Mouse (Mus musculus) cerebellum, postnatal 10 days (tissue): Measurements from ENCODE around the gene Pspn.
A peak's percentile ranks its signal among the peaks of the same experiment; 100 is the strongest.

ENCODE experiments used
- DNase-seq, 2 experiments: peaks; one replicate each; pipeline ENCODE4 v3.0.0; 2021; ENCODE audit warnings: mixed read lengths in 2 of 2

Pspn gene

DNA sequence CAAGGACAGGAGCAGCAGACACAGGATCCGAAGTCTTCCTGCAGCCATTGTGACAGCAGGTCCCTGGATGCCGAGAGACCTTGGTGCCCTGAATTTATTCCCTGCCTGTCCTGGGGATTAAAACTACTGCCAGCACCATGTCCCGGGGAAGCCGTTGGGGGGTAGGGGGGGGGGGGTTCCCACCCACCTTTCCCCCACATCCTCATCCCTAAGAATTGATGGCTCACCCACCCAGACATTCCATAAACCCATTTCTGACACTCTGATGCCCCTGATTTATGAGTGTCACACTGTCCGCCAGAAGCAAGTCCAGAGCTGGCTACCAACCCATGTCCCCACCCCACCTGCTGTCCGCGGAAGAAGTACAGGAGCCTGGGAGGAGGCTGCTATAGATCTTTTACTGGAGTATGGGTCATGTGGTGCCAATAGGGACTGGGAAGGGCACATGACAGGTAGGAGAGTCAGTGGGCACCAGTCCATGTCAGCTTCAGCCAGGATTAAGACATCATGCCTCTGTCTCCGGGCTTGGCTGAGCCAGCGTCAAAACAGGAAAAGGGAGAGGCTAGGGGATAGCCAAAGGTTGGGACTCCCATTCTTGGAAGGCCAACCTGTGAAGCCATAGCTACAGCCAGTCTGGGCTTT, at the start of gene Pspn:
Gene Pspn, minus strand, starts transcription at position 51 of the 642 bp plus-strand sequence.
- no peak for DNase-seq

DNA sequence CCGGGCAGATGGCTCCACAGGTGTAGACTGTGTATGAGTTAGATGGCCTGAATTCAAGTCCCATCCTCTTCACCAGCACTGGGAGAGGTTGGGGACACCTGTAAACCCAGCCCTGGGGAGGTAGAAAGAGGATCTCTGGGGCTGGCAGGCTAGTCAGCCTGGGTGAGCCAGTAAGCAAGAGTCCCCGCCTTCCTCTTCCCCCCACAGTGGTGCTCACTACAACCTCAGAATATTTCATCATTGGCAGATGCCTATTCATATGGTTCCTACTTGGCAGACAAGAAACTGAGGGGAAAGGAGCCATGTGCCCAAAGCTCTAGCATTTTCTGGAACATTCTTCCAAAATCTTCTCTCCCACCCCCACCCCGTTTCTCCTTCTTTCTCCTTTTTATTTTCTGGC, 49.0 kb upstream of the Pspn start:
- no peak for DNase-seq

DNA sequence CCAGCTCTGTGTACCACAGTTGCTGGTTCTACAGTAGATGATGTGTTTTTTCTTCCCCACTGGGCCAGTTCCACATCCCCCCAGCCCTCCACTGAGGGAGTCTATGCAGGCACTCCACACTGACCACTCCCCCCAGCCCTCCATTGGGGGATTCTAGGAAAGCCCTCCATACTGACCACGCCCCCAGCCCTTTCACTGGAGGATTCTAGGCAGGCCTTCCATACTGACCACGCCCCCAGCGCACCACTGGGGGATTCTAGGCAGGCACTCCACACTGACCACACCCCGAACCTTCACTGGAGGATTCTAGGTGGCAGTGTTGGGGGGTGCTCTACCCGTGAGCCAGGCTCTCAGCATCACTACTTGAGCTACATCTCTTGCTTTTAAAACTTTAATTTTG, 47.6 kb upstream of the Pspn start:
- peak in 1 of 2 experiments; percentile 47 for DNase-seq

DNA sequence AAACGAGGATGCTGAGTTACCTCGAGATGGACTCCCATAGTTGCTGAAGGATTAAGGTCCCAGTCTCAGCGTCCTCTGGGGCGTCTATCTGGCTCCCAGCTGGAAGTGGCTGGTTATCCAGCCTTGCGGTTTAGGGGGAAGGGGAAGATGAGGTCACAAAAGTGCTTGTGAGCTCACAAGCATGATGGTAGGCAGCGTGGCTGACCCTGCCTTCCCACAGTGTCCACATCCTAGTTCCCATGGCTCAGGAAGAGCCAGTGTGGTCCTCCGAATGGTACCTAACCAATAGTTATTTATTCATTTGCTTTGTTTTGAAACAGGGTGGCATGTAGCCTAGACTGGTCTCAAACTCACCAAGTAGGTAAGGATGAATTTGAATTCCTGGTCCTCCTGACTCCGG, 41.7 kb upstream of the Pspn start, which contains the start of gene Slc25a41:
Gene Slc25a41, minus strand, starts transcription at position 101 of the 400 bp plus-strand sequence.
- no peak for DNase-seq

DNA sequence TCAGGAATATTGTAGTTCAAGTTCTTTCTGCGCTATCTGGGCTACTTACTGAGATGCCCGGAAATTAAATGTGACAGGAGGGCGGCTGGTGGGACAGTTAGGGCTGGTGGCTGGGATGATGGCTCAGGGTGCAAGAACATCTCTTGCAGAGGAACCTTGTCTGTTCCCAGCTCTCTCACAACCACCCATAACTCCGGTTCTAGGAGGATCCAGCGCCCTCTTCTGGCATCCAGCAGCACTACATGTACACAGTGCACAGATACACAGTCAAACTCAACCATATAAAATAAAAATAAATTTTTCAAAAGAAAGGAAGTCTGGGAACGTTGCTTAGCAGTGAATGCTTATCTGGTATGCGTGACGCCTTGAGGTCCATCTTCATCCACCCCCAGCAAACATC, 39.2 kb upstream of the Pspn start:
- DNase-seq, result no peak

DNA sequence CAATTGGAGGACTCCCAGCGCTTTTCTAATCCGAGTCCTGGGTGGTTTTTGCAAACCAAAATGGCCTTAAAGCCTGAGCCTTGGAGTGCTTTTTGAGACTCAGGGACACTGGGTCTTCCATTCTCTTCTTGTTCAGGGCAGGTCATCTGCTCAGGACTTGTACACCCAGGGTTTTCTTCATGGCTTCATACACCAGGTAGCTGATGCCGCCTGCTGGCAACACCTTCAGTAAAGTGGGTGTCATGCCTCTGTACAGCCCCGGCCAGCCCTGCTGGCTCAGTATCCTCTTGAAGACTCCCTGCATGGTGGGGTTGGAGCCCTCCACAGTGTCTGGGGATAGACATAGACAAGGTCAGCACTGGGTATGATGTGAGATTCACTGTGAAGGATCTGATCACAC, 33.0 kb upstream of the Pspn start:
- no peak for DNase-seq

DNA sequence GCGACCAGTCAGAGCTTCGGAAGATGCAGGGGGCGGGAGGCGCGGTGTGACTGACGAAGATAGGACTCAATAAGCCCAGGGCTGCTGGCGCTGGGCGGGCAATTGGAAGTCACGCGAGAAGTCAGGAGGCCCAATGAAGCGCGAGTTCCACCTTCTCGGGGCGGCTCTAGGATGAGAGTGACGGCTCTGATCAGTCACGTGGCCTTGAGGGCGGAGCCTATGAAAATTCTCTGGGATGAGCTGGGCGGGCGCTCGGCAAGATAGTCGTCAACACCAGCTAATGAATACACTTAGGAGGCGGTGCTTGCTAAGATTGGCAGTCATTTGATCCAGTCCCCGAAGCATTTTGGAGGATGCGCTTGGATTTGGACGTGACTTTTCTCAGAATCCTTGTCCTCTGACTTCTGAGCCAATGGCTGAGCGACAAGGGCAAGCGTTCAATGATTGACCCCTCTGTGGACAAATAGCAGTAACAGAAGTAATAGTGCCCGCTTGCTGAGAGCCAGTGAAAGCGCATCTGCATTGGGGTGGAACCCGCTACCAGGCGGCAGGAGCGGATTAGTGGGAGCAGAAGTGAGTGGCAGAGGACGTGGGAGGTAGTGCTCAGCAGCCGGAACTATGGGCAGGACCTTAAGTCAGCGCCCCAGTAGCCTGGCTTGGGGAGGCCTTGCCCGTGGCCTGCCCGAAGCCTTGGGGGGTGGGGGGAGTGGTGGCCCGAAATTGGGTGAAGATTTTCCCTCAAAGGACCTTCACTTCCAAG, 32.0 kb upstream of the Pspn start:
- DNase-seq, result peak; percentile 99 to 100

DNA sequence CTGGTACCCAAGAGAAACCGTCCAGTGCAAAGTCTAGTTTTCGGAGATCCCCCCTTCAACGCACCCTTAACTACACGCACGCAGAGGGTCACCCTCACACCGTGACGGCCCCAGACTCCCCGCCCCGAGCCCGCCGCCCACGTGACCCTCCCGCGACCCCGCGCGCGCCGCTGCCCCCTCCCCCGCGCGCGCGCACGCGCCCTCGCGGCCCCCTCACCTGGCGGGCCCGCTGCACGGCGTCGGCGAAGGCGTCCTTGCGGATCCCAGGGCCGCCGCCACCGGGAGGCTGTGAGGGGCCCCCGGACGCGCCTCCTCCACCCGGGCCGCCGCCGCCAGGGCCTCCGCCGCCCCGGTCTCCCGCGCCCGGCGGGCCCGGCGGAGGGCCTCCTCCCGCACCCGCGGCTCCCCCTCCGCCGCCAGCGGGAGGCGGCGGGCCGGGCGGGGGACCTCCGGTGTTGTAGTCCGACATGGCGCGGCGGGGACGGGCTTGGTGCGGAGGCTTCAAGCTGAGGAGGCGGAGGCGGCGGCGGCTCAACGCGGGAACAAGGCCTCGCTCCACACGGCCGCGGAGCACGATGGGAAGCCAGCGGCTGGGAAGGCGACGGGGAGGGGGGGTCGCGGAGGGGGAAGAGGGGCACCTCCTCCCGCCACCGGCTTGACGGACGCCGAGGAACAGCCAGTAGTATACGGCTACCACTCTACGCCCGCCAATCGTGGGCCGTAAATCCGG, 31.3 kb upstream of the Pspn start, which contains the start of gene Khsrp:
Gene Khsrp, minus strand, starts transcription at position 592 of the 730 bp plus-strand sequence.
- DNase-seq, result peak; percentile 82 to 98

DNA sequence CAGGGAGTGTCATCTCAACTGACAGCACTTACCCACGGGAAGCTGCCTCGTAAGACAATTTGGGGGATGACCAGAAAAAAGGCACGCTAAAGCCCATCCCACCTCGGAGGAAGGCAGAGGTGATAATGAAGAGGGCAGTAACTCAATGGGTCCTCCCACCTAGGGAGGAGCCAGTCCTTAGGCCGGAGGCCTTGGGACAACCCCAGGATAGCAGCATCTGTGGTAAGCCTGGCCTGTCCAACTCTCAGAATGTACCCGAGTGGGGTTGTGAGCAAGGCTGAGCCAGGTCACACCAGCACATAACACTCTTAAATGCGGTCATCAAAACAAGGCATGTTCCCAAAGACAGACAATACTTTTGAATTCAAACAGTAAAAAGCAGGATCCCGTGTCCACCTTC, 29.9 kb upstream of the Pspn start:
- DNase-seq, result no peak

DNA sequence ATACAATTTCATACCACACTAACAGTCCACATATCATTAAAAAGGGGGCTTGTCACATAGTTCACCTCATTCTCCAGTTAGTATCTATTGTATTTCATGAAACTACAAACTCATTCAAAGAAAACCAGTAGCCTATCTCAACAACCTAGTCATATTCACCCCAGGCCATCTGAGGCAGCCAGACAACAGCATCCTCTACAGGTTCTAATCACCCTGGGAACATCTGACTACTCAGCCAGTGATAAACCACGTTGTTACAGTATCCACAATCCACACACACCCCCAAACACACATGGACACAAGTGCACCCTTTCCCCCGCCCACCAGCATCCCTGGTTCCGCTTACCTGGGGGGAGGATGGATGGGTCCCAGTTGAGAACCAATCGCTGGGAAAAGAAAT, 27.7 kb upstream of the Pspn start:
- no peak for DNase-seq

DNA sequence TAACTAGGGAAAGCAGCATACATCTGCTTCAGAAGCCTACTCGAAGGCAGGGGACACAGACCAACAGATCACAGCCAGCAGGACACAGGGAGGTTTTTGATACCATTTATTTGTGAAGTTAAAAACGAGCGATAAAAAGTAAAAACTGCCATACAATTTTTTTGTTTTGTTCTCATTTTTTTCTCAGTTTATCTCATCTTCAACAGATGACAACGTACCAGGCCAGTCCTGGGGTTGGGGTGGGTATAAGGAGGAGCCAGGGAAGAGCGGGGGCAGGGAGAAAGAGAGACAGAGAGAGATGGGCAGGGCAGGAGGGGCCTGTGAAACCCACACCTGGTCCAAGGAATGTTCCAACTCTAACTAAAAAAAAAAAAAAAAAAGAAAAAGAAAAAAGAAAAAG, 21.1 kb upstream of the Pspn start:
- DNase-seq, result no peak

DNA sequence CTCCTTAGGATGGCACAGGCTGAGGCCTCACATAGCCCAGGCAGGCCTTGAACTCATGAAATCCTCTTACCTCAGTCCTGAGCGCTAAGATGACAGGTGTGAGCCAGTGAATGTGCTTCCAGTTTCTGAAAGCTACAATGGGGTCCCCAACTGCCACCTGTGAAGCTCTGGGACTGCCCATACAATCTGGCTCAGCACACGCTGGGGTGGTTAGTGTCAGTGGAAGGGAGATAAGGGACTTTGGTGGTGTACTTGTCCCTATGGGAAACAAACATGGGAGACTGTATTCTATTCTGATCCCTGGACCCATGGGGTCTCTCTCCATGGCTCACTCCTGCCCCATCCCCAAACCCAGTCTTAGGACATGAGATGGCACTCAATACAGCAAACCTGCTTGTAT, 19.9 kb upstream of the Pspn start:
- no peak for DNase-seq

DNA sequence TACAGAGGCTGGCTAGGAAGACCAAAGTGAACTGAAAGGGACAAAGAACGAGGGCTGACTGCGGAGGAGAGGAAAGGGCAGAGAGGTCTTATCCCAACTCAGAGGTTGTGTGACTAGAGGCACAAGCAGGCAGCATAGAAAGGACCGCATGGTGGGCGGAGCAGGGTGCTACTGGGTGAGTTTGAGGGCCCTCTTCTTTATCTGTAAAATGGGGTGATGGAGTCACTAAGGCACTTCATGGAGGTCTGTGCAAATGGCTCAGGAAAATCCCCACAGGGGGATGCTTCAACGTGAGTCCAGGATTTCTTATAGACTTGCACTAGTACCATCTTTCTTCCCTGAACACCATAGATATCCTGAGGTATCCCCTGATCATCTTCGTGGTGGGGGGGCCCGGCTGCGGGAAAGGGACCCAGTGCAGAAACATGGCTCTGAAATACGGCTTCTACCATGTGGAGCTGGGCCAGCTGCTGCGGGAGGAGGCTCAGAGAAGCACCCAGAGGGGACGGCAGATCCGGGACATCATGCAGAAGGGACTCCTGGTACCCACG, 12.5 kb upstream of the Pspn start:
- DNase-seq, result peak in 1 of 2 experiments; percentile 35

DNA sequence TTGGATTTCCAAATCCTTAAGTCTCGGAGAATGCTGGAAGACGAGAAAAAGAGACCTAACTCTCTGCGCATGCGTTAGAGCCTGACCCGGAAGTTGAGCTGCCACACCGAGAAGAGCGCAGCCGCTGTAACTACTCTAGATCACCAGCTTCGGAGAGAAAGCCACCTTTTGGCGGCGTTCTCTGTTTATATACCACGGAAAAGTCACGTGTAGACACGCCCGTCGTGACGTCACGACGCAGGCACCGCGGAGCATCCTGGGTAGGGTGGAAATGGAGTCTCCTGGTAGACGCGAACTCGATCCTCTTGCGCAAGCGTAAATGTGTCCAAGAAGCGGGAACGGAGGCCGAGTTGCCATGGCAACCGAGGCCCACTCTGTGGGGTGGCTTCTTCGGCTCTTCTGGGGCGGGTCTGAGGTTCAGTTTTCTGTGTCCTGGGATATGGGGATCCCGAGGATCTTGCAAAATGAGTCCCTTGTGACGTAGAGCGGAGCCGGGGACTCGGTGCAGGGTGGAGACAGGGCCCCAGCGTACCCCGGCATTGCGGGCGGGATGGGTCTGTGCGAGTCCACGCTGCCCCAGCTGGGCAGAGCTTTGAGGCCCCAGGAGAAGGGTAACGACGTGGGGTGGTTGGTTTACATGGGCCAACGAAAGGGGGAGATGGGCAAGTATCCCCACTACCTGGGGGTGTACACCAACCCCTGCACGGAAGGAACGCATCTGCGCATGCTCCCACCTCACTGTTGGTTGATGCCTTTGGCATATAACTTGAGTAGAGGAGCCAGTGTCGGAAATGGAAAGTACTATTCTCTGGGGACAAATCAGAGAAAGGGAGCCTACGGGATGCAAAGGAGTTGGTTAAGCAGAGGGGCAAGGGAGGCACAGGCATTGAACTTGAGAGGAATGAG, 11.7 kb upstream of the Pspn start, which contains the start of the genes Gtf2f1 and Gm17949:
Gene Gtf2f1, minus strand, starts transcription at position 53 of the 906 bp plus-strand sequence.
Gene Gm17949, plus strand, starts transcription at position 234 of the 906 bp plus-strand sequence.
- DNase-seq, result peak; percentile 98 to 99

DNA sequence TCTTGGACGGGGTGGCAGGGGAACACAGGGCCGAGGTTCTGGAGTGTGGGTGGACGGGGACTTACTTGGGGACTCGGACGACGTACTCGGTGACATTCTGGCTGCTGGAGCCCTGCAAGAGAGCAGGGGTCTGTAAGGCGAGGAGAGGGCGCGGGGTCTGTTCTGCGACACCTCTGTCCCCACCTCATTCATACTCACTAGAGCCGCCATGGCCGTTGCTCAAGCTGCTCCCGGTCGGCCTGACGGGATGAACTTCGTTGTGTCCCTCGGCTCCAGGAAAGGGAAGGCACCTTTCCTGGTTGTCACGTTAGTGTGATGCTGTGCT, 11.1 kb upstream of the Pspn start:
- no peak for DNase-seq

DNA sequence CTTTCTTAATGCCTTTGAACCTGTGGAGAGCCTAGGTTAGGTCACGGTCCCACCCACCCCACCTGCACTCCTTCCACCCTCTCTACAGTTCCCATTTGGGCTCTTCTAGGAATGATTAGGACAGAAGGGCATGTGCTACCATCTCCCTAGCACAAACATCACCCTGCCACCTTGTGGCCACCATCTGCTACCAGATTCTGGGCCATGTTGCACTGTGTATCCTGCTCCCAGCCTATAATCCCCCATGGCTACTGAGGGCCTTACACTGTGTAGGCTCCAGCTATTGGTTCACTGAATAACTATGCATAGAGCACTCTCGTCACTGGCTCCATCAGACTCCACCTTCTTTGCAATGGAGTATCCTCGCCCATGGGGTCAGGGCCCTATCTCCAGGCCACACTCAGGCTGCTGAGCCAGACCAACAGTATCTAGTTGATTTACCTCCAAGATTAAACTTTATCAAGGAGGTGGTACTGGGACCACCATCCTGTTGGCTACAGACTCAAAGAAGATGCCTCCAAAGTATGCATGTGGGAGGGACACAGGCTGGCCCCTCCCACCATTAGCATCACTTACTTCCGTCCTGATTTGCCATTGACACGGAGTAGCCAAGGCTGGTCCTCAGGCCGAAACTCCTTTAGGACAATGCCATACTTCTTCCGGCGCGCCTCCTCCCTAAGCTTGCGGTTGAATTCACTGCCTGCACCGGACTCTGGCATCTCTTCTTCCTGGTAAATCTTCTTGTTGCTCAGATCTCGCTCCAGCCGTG, 7.5 kb upstream of the Pspn start:
- DNase-seq, result peak; percentile 54 to 55

DNA sequence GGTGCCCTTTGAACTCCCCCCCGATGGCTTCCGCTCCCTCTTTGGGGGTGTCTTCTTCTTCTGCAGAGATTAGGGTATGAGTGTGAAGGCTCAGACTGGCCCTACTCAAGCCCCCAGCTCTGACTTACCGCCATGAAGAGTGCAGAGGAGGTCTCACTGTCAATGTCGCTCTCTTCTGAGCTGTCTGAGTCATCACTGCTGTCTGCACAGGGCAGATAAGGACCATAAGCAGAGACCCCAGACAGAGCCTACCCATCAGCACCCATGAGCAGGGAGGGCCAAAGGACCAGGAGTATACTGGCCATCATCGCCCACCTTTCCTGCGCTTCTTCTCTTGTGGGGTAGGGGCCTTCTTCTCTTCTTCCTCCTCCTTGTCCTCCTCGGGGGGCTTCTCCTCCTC, 4.2 kb upstream of the Pspn start:
- no peak for DNase-seq

DNA sequence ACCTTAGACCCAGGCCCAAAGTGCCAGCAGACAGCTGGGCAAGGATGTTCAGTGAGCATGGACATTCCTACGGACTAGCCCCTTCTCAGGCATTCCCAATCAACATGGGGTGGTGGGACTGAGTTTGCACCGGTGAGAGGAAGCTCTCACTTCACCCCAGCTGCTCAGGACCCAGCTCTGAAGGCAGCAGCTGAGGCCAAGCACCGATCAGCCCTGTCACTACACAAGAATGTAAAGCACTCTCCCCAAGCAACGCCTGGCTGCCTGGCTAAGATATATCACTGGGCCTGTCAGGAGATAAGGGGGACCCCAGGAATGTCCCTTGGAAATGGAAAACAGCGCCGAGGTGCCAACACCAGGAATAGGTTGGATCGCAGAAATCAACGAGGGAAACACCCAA, 1.4 kb upstream of the Pspn start:
- DNase-seq, result no peak

DNA sequence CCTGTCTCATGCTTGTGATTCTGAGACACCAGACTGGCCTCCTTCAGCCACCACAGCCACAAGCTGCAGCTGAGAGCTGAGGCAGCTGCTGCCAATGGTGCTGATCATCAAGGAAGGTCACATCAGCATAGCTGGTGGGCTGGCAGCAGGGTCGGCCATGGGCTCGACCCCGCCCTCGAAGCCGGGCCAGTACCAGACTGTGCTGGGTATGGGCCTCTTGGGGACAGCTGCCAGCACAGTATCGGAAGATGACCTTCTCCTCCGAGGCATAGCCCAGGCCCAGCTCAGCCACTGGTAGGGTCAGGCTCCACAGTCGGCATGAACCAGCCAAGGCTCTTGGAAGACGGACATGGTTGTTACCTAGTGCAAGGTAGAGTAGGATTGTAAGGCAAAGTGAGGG, 404 bp downstream of the Pspn start:
- DNase-seq, result no peak

DNA sequence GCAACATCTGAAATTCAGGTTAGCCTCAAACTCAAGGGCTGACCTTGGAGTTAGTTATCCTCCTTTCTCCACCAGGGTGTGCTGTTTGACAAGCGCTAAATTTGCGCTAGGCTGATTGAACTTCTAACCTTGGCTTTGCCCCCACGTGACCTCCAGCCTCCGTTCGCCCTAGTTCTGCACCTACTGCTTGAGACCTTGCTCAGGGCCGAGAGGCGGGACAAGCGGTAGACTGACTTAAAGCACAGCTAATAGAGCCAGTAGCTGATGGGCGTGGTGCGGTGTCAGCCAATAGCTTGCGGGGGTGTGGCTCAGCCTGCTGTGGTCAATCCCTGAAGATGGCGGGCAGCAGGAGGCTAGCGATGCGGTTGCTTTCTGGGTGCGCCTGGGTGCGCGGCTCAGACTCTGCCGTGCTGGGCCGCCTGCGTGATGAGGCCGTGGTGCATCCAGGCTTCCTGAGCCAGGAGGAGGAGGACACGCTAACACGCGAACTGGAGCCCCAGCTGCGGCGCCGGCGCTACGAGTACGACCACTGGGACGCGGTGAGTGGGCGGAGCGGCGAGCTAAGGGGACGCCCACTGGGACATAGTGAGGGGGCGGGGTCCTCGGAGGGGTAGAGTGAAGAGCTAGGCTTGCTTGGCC, 2.7 kb downstream of the Pspn start, which contains the start of gene Alkbh7:
Gene Alkbh7, plus strand, starts transcription at position 311 of the 639 bp plus-strand sequence.
- DNase-seq, result peak; percentile 94 to 96

DNA sequence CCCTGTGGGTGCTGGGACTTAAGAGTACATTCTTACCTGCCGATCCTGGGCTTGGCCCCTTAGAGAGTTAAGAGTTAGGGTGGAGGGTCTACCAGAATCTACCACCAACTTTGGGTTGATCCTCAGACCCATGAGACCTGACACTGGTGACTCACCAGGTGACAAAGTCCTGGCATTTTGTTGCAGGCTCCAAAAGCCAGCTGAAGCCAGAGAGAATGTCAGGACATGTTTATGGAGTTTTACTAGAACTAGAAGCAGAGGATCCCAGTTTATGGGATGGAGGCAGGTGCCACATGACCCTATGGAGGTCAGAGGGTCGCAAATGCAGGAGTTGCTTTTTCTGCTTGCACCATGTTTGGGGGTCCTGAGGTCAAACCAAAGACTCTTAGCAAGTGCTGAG, 3.3 kb downstream of the Pspn start:
- no peak for DNase-seq
